Mouse (Mus musculus): ENCODE results near the gene Samd4b. TPM values are rescaled to one million over a fixed set of nuclear protein-coding genes. Genes with fewer than 3 reads are reported as not detected.
A peak's percentile ranks its signal among the peaks of the same experiment; 100 is the strongest.

Samd4b gene
- polyA plus RNA-seq (2014; fragmentation: Nextera tagmentation; extraction: Ambion mirVana) = 40.7 and 41.1 TPM in 2 replicates

GRCm38 (mm10) chr7:28597642-28598446 lies at the start of gene Samd4b, which contains the start of gene Pak4:
TSS of gene Samd4b (minus strand) at chr7:28598144.
TSS of gene Pak4 (minus strand) at chr7:28598185.
- peak; percentile 96 for ATAC-seq (replicated peaks; ENCODE audit: low FRiP score)
- H3K27ac ChIP-seq (ENCODE audit: low read depth, low read length) = peak within 1 kb of the TSS; percentile 83
- H3K4me1 ChIP-seq (replicated peaks; ENCODE audit: control insufficient read depth, insufficient read depth, low read length) = peaks cover 8% of the 10 kb centered on the region

GRCm38 (mm10) chr7:28647016-28647415 lies 49.1 kb upstream of the Samd4b start:
- no peaks in the 10 kb centered on the region for H3K4me1 ChIP-seq (replicated peaks; ENCODE audit: control insufficient read depth, insufficient read depth, low read length)
- H3K4me3 ChIP-seq (ENCODE audit: low read depth, low read length) = no peak overlapping the region
- no peak overlapping the region for H3K9ac ChIP-seq (ENCODE audit: low read length)
- H3K36me3 ChIP-seq (ENCODE audit: control insufficient read depth, insufficient read depth, low read length) = no peaks in the 10 kb centered on the region
- ATAC-seq (replicated peaks; ENCODE audit: low FRiP score) (no peak), DNase-seq (ENCODE audit: low spot score) (no peak)
- no peak overlapping the region for H3K4me2 ChIP-seq (ENCODE audit: low read depth, low read length, severe bottlenecking)
- no peaks in the 10 kb centered on the region for H3K9me3 ChIP-seq (ENCODE audit: control insufficient read depth, low read length)
- WGBS = 53% methylated on average over 7 of the region's 7 CpGs
- no peak overlapping the region for H3K27ac ChIP-seq (ENCODE audit: low read depth, low read length)
- no peaks in the 10 kb centered on the region for H3K27me3 ChIP-seq (ENCODE audit: control insufficient read depth, insufficient read depth, low read length)

More at GRCm38 (mm10) chr7:28597642-28598446, at the start of gene Samd4b, which contains the start of gene Pak4:
- Histone ChIP-seq H3K27me3 (ENCODE audit: control insufficient read depth, insufficient read depth, low read length) (no peaks in the 10 kb centered on the region), H3K36me3 (ENCODE audit: control insufficient read depth, insufficient read depth, low read length) (no peaks in the 10 kb centered on the region), H3K9ac (ENCODE audit: low read length) (peak within 1 kb of the TSS; percentile 80), H3K9me3 (ENCODE audit: control insufficient read depth, low read length) (no peaks in the 10 kb centered on the region), H3K4me3 (ENCODE audit: low read depth, low read length) (peak within 1 kb of the TSS; percentile 68), H3K4me2 (ENCODE audit: low read depth, low read length, severe bottlenecking) (peak within 1 kb of the TSS; percentile 86)
- WGBS = under 1% methylated on average over 55 of the region's 66 CpGs
- peak; percentile 100 for DNase-seq (ENCODE audit: low spot score)

GRCm38 (mm10) chr7:28645947-28646475 lies 48.1 kb upstream of the Samd4b start:
- no peak overlapping the region for H3K27ac ChIP-seq (ENCODE audit: low read depth, low read length)
- ATAC-seq (replicated peaks; ENCODE audit: low FRiP score) = no peak
- H3K27me3 ChIP-seq (ENCODE audit: control insufficient read depth, insufficient read depth, low read length) = no peaks in the 10 kb centered on the region
- 92% methylated on average over 2 of the region's 2 CpGs for WGBS
- H3K4me2 ChIP-seq (ENCODE audit: low read depth, low read length, severe bottlenecking) = no peak overlapping the region
- H3K4me1 ChIP-seq (replicated peaks; ENCODE audit: control insufficient read depth, insufficient read depth, low read length) = no peaks in the 10 kb centered on the region
- H3K9ac ChIP-seq (ENCODE audit: low read length) = no peak overlapping the region
- DNase-seq (ENCODE audit: low spot score) = no peak
- H3K9me3 ChIP-seq (ENCODE audit: control insufficient read depth, low read length) = no peaks in the 10 kb centered on the region
- no peak overlapping the region for H3K4me3 ChIP-seq (ENCODE audit: low read depth, low read length)
- no peaks in the 10 kb centered on the region for H3K36me3 ChIP-seq (ENCODE audit: control insufficient read depth, insufficient read depth, low read length)

GRCm38 (mm10) chr7:28645366-28645765 lies 47.4 kb upstream of the Samd4b start:
- Histone ChIP-seq H3K27ac (ENCODE audit: low read depth, low read length) (no peak overlapping the region), H3K4me3 (ENCODE audit: low read depth, low read length) (no peak overlapping the region), H3K4me1 (replicated peaks; ENCODE audit: control insufficient read depth, insufficient read depth, low read length) (no peaks in the 10 kb centered on the region), H3K27me3 (ENCODE audit: control insufficient read depth, insufficient read depth, low read length) (no peaks in the 10 kb centered on the region), H3K9me3 (ENCODE audit: control insufficient read depth, low read length) (no peaks in the 10 kb centered on the region), H3K4me2 (ENCODE audit: low read depth, low read length, severe bottlenecking) (no peak overlapping the region), H3K9ac (ENCODE audit: low read length) (no peak overlapping the region), H3K36me3 (ENCODE audit: control insufficient read depth, insufficient read depth, low read length) (no peaks in the 10 kb centered on the region)
- no peak for ATAC-seq (replicated peaks; ENCODE audit: low FRiP score)
- 37% methylated on average over 6 of the region's 6 CpGs for WGBS
- no peak for DNase-seq (ENCODE audit: low spot score)

- no peak overlapping the region for H3K4me3 ChIP-seq (ENCODE audit: low read depth, low read length)
- DNase-seq (ENCODE audit: low spot score) (no peak), ATAC-seq (replicated peaks; ENCODE audit: low FRiP score) (no peak)
- H3K36me3 ChIP-seq (ENCODE audit: control insufficient read depth, insufficient read depth, low read length) = no peaks in the 10 kb centered on the region
- no peaks in the 10 kb centered on the region for H3K9me3 ChIP-seq (ENCODE audit: control insufficient read depth, low read length)
- H3K4me1 ChIP-seq (replicated peaks; ENCODE audit: control insufficient read depth, insufficient read depth, low read length) = no peaks in the 10 kb centered on the region
- no peak overlapping the region for H3K9ac ChIP-seq (ENCODE audit: low read length)
- 80% methylated on average over 8 of the region's 8 CpGs for WGBS
- H3K4me2 ChIP-seq (ENCODE audit: low read depth, low read length, severe bottlenecking) = no peak overlapping the region
- no peaks in the 10 kb centered on the region for H3K27me3 ChIP-seq (ENCODE audit: control insufficient read depth, insufficient read depth, low read length)
- no peak overlapping the region for H3K27ac ChIP-seq (ENCODE audit: low read depth, low read length)
Measured at GRCm38 (mm10) chr7:28641546-28641945, 43.6 kb upstream of the Samd4b start.

- no peak overlapping the region for H3K4me3 ChIP-seq (ENCODE audit: low read depth, low read length)
- 32% methylated on average over 8 of the region's 8 CpGs for WGBS
- H3K4me1 ChIP-seq (replicated peaks; ENCODE audit: control insufficient read depth, insufficient read depth, low read length) = no peaks in the 10 kb centered on the region
- H3K9me3 ChIP-seq (ENCODE audit: control insufficient read depth, low read length) = no peaks in the 10 kb centered on the region
- DNase-seq (ENCODE audit: low spot score) (no peak), ATAC-seq (replicated peaks; ENCODE audit: low FRiP score) (no peak)
- no peak overlapping the region for H3K4me2 ChIP-seq (ENCODE audit: low read depth, low read length, severe bottlenecking)
- no peak overlapping the region for H3K9ac ChIP-seq (ENCODE audit: low read length)
- no peak overlapping the region for H3K27ac ChIP-seq (ENCODE audit: low read depth, low read length)
- H3K27me3 ChIP-seq (ENCODE audit: control insufficient read depth, insufficient read depth, low read length) = no peaks in the 10 kb centered on the region
- H3K36me3 ChIP-seq (ENCODE audit: control insufficient read depth, insufficient read depth, low read length) = no peaks in the 10 kb centered on the region
Measured at GRCm38 (mm10) chr7:28637511-28637910, 39.6 kb upstream of the Samd4b start.

- Histone ChIP-seq H3K4me1 (replicated peaks; ENCODE audit: control insufficient read depth, insufficient read depth, low read length) (peaks cover 6% of the 10 kb centered on the region; the same call in 1 of the 2 replicates), H3K4me3 (ENCODE audit: low read depth, low read length) (no peak overlapping the region), H3K9me3 (ENCODE audit: control insufficient read depth, low read length) (no peaks in the 10 kb centered on the region), H3K27ac (ENCODE audit: low read depth, low read length) (no peak overlapping the region), H3K27me3 (ENCODE audit: control insufficient read depth, insufficient read depth, low read length) (peaks cover 21% of the 10 kb centered on the region), H3K4me2 (ENCODE audit: low read depth, low read length, severe bottlenecking) (no peak overlapping the region), H3K36me3 (ENCODE audit: control insufficient read depth, insufficient read depth, low read length) (no peaks in the 10 kb centered on the region), H3K9ac (ENCODE audit: low read length) (no peak overlapping the region)
- 80% methylated on average over 4 of the region's 4 CpGs for WGBS
- DNase-seq (ENCODE audit: low spot score) (no peak), ATAC-seq (replicated peaks; ENCODE audit: low FRiP score) (no peak)
Measured at GRCm38 (mm10) chr7:28634128-28634527, 36.2 kb upstream of the Samd4b start.

- Histone ChIP-seq H3K27ac (ENCODE audit: low read depth, low read length) (no peak within 1 kb of the TSS), H3K4me3 (ENCODE audit: low read depth, low read length) (peak within 1 kb of the TSS; percentile 9; the same call in 1 of the 2 replicates), H3K4me1 (replicated peaks; ENCODE audit: control insufficient read depth, insufficient read depth, low read length) (peaks cover 6% of the 10 kb centered on the region; the same call in 1 of the 2 replicates), H3K9me3 (ENCODE audit: control insufficient read depth, low read length) (no peaks in the 10 kb centered on the region), H3K36me3 (ENCODE audit: control insufficient read depth, insufficient read depth, low read length) (no peaks in the 10 kb centered on the region), H3K27me3 (ENCODE audit: control insufficient read depth, insufficient read depth, low read length) (peaks cover 24% of the 10 kb centered on the region), H3K4me2 (ENCODE audit: low read depth, low read length, severe bottlenecking) (peak within 1 kb of the TSS; percentile 29), H3K9ac (ENCODE audit: low read length) (no peak within 1 kb of the TSS)
- no peak for DNase-seq (ENCODE audit: low spot score)
- ATAC-seq (replicated peaks; ENCODE audit: low FRiP score) = no peak
- WGBS = 32% methylated on average over 10 of the region's 10 CpGs
Measured at GRCm38 (mm10) chr7:28631073-28631472, 33.1 kb upstream of the Samd4b start, which contains the start of gene Acp7. TSS of gene Acp7 (minus strand) at chr7:28631332.

Measured in forebrain, embryonic 11.5 days (tissue).